Mouse (Mus musculus) liver, adult 2 months (tissue): ENCODE measurements around the gene Tmprss12.
"Not testable (repeated sequence)": the region's sequence is repeated elsewhere in the genome, so short reads cannot be mapped to it uniquely, and the experiment has no call there.

Experiments used
- CTCF ChIP-seq: fragments of 200-500 bp; IDR thresholded peaks from 2 replicates; pipeline ENCODE4 v1.5.1; 2011; ENCODE audit warnings: low read depth, low read length, control low read depth
- POLR2A ChIP-seq: fragments of 200-500 bp; IDR thresholded peaks from 2 replicates; pipeline ENCODE4 v1.6.1; 2011; ENCODE audit warnings: low read length, control low read depth; ENCODE audit not compliant: insufficient read depth; ENCODE audit errors: extremely low read depth

GRCm38 (mm10) chr15:100329336-100329735 lies 48.7 kb downstream of the Tmprss12 start:
- TF ChIP-seq POLR2A, CTCF: not testable (repeated sequence)
